Mouse (Mus musculus): ENCODE results near the gene Wdr45. TPM values are rescaled to one million over a fixed set of nuclear protein-coding genes. Genes with fewer than 3 reads are reported as not detected.

Gene Wdr45
- polyA plus RNA-seq (2015; fragmentation: Nextera tagmentation; extraction: Ambion mirVana): 35.2 and 35.6 TPM in 2 replicates

GRCm38 (mm10) chrX:7714135-7714899 is at the start of gene Wdr45:
Gene Wdr45 (plus strand): TSS chrX:7714333.

GRCm38 (mm10) chrX:7670921-7671623 is 43.1 kb upstream of the Wdr45 start, which contains the start of gene Plp2:
Gene Plp2 (minus strand): TSS chrX:7671390.

GRCm38 (mm10) chrX:7680864-7681263 is 33.3 kb upstream of the Wdr45 start, which contains the start of gene Magix:
Gene Magix (minus strand): TSS chrX:7681251.

GRCm38 (mm10) chrX:7696954-7697381 is 17.2 kb upstream of the Wdr45 start, which contains the start of gene Gpkow:
Gene Gpkow (plus strand): TSS chrX:7697131.

GRCm38 (mm10) chrX:7721514-7722281 is 7.6 kb downstream of the Wdr45 start, which contains the start of gene Gm45208:
Gene Gm45208 (plus strand): TSS chrX:7722245.

GRCm38 (mm10) chrX:7728215-7728921 is 14.2 kb downstream of the Wdr45 start, which contains the start of gene Praf2:
Gene Praf2 (plus strand): TSS chrX:7728439.

GRCm38 (mm10) chrX:7750432-7751116 is 36.4 kb downstream of the Wdr45 start, which contains the start of gene Ccdc120:
Gene Ccdc120 (minus strand): TSS chrX:7750905.

GRCm38 (mm10) chrX:7762137-7762920 is 48.2 kb downstream of the Wdr45 start, which contains the start of gene Tfe3:
Gene Tfe3 (plus strand): TSS chrX:7762560.

Other genes with a start within 250 kb of the Wdr45 start
- 0.04 and 0.06 TPM in 2 replicates for gene Foxp3, start 140.7 kb upstream of the Wdr45 start, polyA plus RNA-seq (2015; fragmentation: Nextera tagmentation; extraction: Ambion mirVana)
- 0.77 and 1.1 TPM in 2 replicates for gene Ppp1r3f, start 140.1 kb upstream of the Wdr45 start, polyA plus RNA-seq (2015; fragmentation: Nextera tagmentation; extraction: Ambion mirVana)
- 15.3 and 15.9 TPM in 2 replicates for gene Ccdc22, start 108.8 kb upstream of the Wdr45 start, polyA plus RNA-seq (2015; fragmentation: Nextera tagmentation; extraction: Ambion mirVana)
- not detected in 2 replicates for gene Cacna1f, start 107.2 kb upstream of the Wdr45 start, polyA plus RNA-seq (2015; fragmentation: Nextera tagmentation; extraction: Ambion mirVana)
- gene Syp, start 75.9 kb upstream of the Wdr45 start, polyA plus RNA-seq (2015; fragmentation: Nextera tagmentation; extraction: Ambion mirVana): 0.38 and 0.44 TPM in 2 replicates
- 5.2 and 5.6 TPM in 2 replicates for gene Prickle3, start 57.1 kb upstream of the Wdr45 start, polyA plus RNA-seq (2015; fragmentation: Nextera tagmentation; extraction: Ambion mirVana)
- 105 and 108 TPM in 2 replicates for gene Plp2, start 42.9 kb upstream of the Wdr45 start, polyA plus RNA-seq (2015; fragmentation: Nextera tagmentation; extraction: Ambion mirVana)
- 1.1 and 1.4 TPM in 2 replicates for gene Magix, start 33.1 kb upstream of the Wdr45 start, polyA plus RNA-seq (2015; fragmentation: Nextera tagmentation; extraction: Ambion mirVana)
- 19.0 and 19.1 TPM in 2 replicates for gene Gpkow, start 17.2 kb upstream of the Wdr45 start, polyA plus RNA-seq (2015; fragmentation: Nextera tagmentation; extraction: Ambion mirVana)
- gene Gm45208, start 7.9 kb downstream of the Wdr45 start, polyA plus RNA-seq (2015; fragmentation: Nextera tagmentation; extraction: Ambion mirVana): not detected in 2 replicates
- 17.1 and 24.0 TPM in 2 replicates for gene Praf2, start 14.1 kb downstream of the Wdr45 start, polyA plus RNA-seq (2015; fragmentation: Nextera tagmentation; extraction: Ambion mirVana)
- gene Ccdc120, start 36.6 kb downstream of the Wdr45 start, polyA plus RNA-seq (2015; fragmentation: Nextera tagmentation; extraction: Ambion mirVana): 2.5 and 3.2 TPM in 2 replicates
- 9.9 and 12.4 TPM in 2 replicates for gene Tfe3, start 48.2 kb downstream of the Wdr45 start, polyA plus RNA-seq (2015; fragmentation: Nextera tagmentation; extraction: Ambion mirVana)
- gene Gripap1, start 75.4 kb downstream of the Wdr45 start, polyA plus RNA-seq (2015; fragmentation: Nextera tagmentation; extraction: Ambion mirVana): 21.5 and 23.4 TPM in 2 replicates
- gene Kcnd1, start 108.0 kb downstream of the Wdr45 start, polyA plus RNA-seq (2015; fragmentation: Nextera tagmentation; extraction: Ambion mirVana): 0.35 and 0.51 TPM in 2 replicates
- gene Otud5, start 127.0 kb downstream of the Wdr45 start, polyA plus RNA-seq (2015; fragmentation: Nextera tagmentation; extraction: Ambion mirVana): 17.6 and 21.4 TPM in 2 replicates
- gene Pim2, start 163.9 kb downstream of the Wdr45 start, polyA plus RNA-seq (2015; fragmentation: Nextera tagmentation; extraction: Ambion mirVana): 1.0 and 1.1 TPM in 2 replicates
- gene Slc35a2, start 169.7 kb downstream of the Wdr45 start, polyA plus RNA-seq (2015; fragmentation: Nextera tagmentation; extraction: Ambion mirVana): 16.1 and 22.3 TPM in 2 replicates
- gene Pqbp1, start 184.9 kb downstream of the Wdr45 start, polyA plus RNA-seq (2015; fragmentation: Nextera tagmentation; extraction: Ambion mirVana): 50.7 and 56.9 TPM in 2 replicates
- 93.9 and 99.0 TPM in 2 replicates for gene Timm17b, start 185.0 kb downstream of the Wdr45 start, polyA plus RNA-seq (2015; fragmentation: Nextera tagmentation; extraction: Ambion mirVana)
- not detected in 2 replicates for gene Gm10491, start 193.5 kb downstream of the Wdr45 start, polyA plus RNA-seq (2015; fragmentation: Nextera tagmentation; extraction: Ambion mirVana)
- gene Gm10490, start 195.2 kb downstream of the Wdr45 start, polyA plus RNA-seq (2015; fragmentation: Nextera tagmentation; extraction: Ambion mirVana): not detected in 2 replicates
- 0.06 and 0.21 TPM in 2 replicates for gene Pcsk1n, start 205.5 kb downstream of the Wdr45 start, polyA plus RNA-seq (2015; fragmentation: Nextera tagmentation; extraction: Ambion mirVana)
- gene Eras, start 214.3 kb downstream of the Wdr45 start, polyA plus RNA-seq (2015; fragmentation: Nextera tagmentation; extraction: Ambion mirVana): not detected in 2 replicates
- 5.4 and 5.6 TPM in 2 replicates for gene Hdac6, start 233.6 kb downstream of the Wdr45 start, polyA plus RNA-seq (2015; fragmentation: Nextera tagmentation; extraction: Ambion mirVana)